Mouse (Mus musculus) kidney, postnatal 14 days (tissue): ENCODE measurements around the gene Tmem266.
A peak's percentile ranks its signal among the peaks of the same experiment; 100 is the strongest.

Source experiments
- DNase-seq: peaks from one replicate; pipeline ENCODE4 v3.0.0; 2022; ENCODE audit warnings: mixed read lengths

Tmem266 gene

DNA sequence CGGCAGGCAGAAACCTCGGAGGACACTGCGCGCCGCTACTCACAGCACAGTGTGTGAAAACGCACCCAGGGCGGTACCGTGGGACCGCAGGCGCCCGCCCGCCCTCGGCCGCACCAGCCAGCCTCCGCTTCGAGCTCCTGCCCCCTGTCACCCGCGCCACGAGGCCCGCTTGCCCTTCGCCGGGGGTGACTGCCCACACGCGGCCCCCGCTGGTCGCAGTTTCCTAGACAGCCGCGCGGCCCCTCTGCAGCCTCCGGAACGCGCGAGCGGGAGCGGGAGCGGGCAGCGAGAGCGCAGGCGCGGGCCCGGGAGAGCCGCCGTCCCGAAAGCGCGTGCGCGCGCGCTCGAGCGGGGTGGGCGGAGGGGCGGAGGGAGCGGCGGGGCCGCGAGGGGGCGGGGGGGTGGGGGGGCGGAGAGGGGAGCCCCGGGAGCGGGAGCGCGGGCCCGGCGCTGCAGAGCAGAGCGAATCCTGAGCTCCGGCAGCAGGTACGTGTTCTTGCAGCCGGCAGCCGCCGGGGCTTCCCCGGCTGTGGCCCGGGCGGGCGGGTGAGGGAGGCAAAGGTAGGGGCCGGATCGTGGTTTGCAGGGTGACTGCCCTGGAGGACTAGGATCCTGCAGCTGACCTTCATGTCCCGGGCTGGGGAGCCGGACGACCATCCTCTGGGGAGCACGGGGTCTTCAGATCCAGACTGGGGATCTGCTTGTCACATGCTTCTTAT lies at the start of gene Tmem266, which contains the start of gene Nrg4:
Gene Tmem266, plus strand, starts transcription at position 399 of the 719 bp plus-strand sequence.
Gene Nrg4, minus strand, starts transcription at position 330 of the 719 bp plus-strand sequence.
- peak; percentile 87 for DNase-seq

DNA sequence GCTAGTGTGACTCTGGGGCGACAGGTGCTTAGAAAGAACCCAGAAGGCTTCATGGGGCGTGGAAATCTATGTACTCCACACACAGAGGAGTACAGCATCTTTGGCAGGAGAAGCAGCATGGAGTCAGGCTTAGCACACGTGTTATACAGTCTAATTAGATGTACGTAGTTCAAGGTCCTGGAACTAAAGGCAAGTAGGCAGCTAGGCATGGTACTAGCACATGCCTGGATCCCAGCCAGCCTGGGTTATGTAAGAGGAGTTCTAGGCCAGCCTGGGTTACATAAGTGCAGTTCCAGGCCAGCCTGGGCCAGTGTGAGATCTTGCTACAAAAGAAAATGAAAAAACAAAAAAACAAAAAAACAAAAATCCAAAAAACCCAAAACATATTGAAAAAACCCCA lies 49.2 kb upstream of the Tmem266 start:
- peak; percentile 40 for DNase-seq

DNA sequence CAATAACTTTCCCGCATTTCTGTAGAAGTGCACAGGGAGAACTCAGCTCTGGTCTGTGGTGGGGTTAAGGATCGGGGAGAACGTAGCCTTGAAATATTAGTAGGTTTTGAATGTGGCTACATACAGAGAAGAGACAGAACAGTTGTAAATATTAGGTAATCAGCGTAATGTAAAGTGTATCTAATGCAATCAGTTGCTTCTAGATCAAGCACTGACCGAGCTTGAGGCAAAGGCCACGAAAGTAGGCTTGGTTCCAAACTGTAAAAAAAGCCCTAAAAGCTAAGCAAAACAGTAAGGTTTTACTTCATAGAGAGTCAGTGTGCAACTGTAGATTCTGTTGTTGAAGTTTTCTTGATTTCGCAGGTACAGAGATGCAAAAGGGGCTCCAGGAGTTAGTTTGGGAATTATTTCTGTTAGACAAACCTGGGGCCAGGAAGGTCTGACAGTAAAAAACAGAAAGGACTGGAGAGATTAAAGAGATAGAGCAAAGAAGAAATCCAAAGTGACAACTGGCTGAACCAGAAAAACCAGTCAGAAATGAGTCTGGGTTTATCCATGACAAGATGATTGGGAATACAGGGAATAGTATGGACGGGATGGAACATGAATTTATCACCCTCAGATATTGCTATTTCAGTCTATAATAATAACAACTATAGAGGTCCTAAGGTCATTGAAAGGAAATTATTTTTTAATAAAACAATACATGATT lies 47.4 kb upstream of the Tmem266 start:
- DNase-seq: no peak

DNA sequence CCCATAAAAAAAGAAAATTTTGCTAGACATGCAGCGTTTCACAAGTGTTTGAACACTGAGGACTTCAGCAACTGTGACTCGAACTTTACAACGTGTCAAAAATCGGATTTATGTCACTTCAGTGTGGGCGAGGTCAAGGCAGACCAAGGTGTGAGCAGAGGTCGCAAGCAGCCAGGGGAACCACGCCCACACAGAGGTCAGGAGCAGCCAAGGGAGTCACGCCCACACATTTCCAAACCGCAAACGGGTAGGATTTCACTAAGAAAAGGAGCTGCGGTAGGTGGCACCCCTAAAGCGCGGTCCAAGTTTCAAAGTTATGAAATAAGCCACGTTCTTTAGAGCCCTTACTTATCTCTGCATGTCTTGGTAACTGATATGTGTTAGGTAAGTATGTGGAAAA lies 43.2 kb upstream of the Tmem266 start:
- peak; percentile 28 for DNase-seq

DNA sequence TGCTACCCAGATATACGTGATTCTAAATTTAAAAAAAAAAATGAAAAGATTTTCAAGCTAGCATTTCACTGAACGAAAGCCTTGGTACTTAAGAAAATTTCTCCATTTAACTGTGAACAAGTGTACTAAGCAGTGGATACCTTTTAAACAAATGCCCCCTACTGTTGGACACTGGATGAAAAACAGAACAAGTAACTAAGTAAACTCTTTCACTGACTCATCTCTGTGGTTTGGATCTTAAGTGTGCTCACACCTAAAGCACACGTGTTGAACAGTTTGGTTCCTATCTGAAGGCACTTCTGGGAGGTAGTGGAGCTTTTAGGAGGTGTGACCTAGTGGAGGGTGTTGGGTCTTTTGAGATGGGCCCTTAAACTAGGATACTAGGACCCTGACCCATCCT lies 41.5 kb upstream of the Tmem266 start:
- DNase-seq: no peak

DNA sequence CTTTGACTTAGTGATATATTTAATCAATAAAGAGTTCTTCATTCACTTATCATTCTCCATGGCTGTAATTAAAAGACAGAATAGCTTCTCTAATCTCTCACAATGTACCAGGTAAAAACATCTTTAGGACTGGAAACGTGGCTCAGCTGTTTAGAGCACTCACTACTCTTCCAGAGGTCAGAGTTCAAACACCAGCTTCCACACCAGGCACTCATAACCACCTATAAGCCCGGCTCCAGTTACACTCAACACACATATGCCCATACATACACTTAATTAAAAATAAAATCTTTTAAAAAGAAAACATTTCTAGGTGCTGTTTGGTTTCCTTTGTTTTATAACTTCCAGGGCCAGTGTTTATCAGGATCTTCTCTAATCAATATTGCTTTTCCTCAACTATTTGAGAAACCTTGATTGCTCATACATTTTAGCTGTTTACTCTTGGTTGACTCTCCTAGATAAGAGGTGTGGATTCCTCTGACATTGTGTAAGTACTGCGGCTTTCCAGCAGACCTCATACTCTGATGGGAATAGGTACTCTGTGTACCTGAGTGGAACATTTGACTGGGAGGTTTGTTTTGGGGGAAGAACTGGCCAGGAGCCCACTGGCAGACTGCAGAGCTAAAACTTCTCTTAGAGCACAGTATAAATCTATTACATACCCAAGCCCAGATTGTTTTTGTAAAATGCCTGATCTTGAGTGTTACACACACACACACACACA lies 37.1 kb upstream of the Tmem266 start:
- no peak for DNase-seq

DNA sequence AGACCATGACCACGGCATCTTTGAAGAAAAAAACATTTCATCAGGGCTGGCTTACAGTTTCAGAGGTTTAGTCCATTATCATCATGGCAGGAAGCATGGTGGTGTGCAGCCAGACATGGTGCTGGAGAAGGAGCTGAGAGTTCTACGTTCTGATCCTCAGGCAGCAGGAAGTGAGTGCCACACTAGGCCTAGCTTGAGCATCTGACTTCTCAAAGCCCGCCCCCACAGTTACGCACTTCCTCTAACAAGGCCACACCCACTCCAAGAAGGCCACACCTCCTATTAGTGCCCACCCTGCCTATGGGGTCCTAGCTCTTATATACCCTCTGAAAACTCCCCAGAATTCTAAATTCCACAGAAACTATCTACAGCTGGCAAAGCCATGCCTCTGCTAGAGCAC lies 34.7 kb upstream of the Tmem266 start:
- DNase-seq: no peak

DNA sequence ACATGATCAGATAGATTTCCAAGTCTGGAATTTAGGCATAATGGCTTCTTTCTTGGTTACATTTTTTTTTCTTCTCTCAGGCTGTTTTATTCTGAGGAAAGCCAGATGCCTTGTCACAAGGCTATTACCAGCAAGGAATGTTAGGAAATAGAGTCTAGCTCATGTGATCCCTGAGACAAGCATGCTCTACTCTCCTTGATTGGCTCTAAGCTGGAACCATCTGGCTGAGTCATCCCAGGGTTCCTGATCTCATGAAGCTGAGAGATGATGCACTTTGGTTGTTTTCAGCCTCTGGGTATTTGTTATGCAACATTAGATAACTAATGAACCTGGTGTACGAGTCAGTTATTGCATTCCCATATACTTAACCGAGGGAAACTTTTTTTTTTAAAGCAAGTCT lies 30.5 kb upstream of the Tmem266 start:
- DNase-seq: no peak

DNA sequence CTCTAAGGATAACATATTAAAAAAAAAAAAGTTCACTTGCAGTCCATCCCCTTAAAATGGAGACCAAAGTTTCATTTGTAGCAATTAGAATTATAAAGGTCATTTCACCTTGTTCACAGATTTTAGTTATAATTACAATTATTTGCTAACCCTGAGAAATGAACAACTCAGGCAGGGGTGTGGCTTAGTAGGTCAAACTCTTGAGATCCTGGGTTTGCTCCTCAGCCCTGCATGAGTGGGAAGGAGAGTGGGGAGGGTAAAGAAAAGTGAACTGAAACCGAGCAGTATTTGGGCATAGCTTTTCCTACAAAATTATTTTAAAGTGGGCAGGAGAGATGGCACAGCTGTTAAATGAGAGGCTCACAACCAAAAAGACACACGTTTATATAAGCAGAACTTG lies 19.6 kb upstream of the Tmem266 start:
- DNase-seq: no peak

DNA sequence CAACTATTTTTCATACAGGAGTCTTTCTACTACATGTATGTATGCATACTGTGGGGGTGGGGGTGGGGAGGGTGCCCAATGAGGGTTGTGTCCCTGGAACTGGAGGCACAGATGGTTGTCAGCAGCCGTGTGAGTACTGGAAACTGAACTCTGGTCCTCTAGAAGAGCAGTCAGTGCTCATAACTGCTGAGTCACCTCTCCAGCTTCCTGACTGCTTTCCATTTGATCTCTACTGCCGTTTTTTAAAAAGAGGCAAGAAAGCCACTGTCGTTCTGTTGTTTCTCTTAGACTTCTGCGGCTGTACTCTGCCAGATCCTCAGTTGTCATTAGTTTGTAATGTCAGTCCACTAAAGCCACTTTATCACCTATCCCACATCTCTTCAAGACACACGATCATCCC lies 19.2 kb upstream of the Tmem266 start:
- no peak for DNase-seq

DNA sequence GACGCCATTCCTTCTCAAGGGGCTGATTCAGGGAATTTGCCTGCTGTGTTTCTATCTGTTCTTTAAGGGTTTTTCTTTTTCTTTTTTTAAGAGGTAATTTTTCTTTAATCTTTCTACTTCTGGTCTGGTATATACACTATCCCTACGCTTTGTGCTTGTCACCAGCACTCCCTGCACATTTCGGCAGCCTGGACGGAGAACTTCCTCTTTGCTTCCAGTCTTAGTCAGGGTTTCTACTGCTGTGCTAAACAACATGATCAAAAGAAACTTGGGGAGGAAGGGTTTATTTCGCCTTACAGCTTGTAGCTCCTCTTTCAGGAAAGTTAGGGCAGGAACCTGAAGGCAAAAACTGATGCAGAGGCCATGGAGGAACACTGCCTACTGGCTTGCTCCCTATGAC lies 18.3 kb upstream of the Tmem266 start:
- no peak for DNase-seq

DNA sequence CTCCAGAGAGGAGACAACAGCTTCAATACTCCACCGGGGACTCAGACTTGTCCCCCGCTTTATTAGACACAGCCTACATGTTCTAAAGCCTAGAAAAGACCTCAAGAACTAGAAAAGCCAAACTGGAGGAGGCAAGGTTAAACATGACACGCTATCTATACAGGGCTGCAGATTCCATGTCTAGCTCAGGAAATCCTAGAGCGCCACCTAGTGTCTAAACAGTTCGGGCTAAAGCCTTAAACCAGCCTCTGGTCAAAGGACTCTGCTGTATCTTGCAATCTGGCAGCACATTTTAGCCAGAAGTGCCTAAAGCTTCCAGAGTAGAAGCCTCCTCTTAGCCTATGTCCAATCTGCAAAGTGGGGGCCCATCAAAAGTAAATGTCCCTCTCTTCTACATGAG lies 15.2 kb upstream of the Tmem266 start:
- DNase-seq: peak; percentile 79

DNA sequence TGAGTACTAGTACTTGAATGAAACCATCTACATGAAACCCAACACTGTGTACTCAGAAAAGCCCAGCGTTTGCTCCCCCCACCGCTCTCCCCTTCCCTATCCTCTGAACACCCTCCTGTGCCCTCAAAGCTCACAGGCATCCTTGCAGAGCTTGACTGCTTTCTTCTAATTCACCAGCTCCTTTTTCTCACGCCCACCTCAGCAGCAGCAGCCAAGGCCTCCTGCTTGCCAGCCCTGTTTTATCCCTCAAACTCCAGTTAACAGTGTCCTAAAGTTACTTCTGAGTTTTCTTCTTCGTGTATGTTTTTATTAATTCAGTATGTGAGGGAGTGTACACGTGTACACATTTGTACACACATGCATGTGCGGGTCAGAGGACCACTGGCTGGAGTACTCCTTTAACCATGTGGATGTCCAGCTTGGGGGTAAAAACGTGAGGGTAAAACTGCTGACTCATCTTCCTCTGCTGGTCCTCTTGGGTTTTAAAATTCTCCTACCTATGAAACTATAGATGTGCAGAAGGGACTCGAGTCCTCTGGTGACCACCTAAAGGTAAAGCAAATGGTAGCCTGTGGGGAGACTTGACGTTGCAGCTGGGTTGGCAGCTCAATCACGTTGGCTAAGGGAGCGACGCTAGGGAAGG lies 13.0 kb upstream of the Tmem266 start:
- no peak for DNase-seq

DNA sequence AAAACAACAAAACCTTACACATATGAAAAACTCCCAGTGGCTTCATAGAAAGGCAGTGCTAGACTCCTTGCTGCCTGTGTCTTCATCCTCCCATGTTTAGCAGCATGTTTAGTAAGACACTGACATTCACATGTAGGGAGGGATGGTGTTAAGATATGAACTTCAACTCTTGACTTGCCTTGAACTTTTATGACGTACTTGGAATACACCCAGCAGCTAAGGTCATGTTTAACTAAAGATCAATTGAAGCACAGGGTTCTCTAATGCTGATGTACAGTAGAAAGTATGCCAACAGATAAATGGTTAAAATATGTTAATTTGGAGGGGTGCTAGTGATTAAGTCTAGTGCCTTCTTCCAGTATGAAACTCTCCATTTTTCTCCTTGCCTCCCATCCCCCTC lies 4.1 kb upstream of the Tmem266 start:
- DNase-seq: no peak

DNA sequence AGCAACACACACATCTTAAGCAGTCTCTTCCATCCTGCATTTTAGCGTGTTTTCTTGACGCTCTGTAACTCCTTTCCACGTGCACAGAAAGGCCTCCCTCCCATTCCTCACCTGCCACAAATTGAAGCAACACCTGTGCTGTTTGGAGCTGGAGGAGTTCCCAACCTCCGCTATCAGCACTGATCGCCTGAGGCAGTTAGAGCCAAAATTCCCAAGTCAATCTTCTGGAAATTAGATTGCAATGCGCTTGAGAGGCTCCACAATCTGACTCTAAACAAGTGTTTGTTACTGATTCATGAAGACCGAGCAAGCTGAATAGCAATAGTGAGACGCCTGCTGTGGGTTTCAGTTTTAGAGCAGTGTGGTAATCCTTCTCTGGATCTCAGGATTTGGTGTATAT lies 2.6 kb upstream of the Tmem266 start:
- DNase-seq: no peak

DNA sequence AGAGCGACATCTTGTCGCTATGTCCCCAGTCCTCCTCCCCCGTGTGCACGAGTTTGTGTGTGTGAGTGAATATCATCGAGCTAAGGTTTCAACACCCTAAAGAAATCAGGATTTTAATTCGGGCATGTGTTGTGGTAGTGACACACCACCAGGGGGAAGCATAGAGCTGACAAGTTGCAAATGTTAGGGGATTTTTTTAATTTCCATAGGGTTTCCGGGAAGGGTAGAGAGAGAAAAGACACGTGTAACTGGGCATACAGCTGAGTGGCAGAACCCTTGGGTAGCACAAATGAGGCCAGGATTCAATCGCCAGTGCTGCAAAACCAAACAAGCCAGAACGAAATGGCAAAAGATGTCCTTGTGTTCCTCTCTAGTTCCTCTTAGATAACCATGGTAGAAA lies 2.2 kb upstream of the Tmem266 start:
- DNase-seq: no peak

DNA sequence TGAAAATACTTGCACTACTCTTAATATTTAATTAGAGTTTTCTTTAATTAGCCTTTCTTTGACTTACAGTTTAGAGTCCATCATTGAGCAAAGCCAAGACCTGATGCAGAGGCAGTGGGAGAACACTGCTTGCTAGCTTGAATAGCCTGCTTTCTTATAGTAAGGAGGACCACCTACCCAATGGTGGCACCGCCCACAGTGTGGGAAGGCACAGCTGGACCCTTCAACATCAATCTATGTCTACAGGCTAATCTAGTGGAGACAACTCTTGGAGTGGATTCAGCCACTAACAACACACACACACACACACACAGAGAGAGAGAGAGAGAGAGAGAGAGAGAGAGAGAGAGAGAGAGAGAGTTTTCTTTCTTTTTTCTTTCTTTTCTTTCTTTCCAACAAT lies 1.7 kb upstream of the Tmem266 start:
- DNase-seq: no peak

DNA sequence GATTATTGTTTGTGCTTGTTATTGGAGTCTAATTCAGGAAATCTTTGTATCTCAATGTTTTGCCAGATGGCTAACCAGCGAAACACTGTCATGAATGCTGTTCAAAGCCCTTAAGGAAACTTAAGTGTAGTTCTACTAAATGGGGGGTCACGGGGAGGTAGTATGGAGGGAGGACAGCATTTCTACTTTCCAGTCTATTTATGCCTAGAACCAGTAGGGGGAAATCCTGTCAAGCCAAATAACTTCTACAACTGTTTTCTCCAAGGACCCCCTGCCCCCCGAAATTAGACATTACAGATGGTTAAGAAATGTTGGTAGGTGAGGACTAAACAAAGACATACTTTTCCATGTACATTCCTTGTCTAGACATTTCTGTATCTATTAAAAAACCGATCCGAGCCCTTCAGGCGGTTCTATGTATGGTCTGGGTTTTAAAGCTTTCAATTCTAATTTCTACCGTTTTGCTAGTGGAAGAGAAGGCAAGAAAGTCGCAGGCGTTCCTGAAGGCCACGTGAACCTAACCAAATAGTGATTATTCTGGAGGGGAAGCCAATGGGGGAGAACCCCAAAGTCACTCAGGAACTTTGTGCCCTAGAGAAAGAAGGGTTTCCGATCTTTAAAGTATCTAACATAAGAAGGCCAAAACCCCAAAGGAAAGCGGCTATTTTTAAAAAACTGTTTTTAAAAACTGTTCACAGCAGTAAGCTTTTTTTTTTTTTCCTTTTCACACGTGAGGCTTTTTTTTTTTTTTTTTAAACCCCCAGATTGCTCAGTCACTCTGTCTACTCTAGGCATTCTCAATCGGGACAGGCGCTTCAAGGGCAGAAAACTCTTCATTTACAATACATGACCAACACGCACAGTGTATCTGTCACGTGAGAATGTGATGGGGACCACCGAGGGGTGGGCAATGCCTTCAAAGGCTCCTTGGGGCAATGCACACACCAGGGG lies 874 bp upstream of the Tmem266 start:
- no peak for DNase-seq

DNA sequence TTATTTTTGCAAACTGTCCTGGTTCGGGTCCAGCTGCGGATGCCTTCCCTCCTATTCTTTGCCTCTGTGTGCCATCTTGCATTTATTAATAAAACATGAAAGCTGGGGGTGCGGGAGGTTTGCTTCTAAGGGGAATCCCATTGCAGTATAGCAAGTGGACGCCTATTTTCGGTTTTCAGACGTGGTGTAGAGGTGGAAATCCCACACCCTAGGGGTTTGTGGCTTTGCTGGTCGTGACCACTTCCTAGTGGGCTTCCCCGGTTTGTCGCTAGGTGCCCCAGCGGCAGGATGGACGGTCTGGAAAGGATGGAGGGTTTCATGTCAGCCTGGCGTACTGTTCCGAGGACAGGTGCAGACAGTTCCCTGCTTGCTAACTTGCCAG lies 512 bp downstream of the Tmem266 start:
- no peak for DNase-seq

DNA sequence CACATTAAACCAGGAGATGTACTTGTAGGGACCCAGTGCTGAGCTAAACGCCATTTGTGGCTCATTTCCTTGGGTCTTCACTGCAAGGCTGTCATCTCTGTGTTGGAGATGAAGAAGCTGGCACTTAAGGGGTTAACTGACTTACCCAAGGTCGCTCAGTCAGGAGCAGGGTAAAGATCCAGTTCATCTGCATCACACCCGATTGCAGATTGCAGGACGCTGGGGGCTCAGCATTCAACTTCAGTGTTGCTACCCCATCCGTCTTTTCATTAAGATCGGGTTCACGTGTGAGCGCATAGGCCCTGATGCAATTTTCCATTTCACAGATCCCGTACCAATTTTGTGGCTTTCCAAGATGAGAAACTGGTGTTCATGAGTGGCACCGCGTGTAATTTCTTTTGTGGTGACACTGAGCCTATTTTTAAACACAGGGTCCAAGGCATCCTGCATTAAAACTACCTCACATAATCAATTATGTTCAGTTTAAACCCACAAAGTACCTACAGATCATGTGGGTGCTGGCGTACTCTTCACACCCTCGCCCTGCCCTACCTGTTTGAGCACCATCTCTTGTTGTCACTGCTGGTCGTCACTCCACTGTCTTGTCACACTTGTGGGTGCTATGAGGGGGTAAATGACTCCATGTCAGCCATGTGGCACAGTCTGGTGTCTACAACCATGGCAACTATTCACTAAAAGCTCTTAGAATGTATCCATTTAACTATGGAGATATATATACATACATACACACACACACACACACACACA lies 1.6 kb downstream of the Tmem266 start:
- DNase-seq: no peak

DNA sequence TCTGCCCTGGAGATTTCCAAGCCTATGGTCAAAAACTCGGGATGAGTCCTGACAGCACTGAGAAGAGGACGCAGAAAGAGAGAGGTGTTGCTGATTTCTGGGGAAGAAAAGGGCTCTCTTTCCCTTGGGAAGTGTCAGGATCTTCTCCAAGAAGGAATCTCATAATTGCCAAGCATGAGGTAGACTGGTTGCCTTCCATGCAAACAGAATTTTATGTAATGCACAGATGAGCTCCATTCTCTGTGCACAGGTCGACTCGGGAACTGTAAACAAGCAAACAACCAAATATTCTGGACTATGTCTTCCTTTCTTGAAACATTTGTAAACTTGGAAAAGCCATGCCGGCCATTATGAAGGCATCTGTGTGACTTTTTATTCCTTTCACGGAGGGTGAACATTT lies 2.7 kb downstream of the Tmem266 start:
- no peak for DNase-seq

DNA sequence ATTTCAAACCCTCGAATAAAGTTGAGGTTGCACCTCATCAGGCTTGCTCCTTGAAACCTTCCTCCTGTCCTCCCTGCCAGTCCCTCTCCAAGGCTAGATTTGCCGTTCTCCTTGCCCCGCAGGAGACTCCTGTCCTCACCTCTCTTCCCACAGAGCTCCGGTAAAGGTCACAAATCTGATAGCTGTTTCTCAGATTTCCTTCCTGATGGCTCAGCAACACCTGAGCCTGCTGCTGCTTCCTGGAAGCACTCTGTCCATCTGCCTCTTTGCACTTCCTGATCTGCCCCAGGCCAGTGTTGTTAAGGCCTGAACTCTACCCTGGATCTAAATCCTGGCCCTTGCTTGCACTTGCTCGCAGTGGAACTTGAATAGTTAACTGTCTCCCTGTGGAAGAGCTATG lies 5.8 kb downstream of the Tmem266 start:
- DNase-seq: no peak
